Mouse (Mus musculus) NIH3T3 (cell line): ENCODE measurements at regions not wholly inside any gene's neighbourhood (a gene's known extent, or its start where the extent isn't known, plus 50 kb on each side); places are given as distances from the start of the nearest gene placed in this dataset.

ENCODE experiments used
- DNase-seq: peaks from one replicate; pipeline ENCODE4 v3.0.0-alpha.2; 2012; ENCODE audit warnings: low read depth

- no peak for DNase-seq
Measured at GRCm38 (mm10) chr12:26534229-26535105, 65.5 kb downstream of the Cmpk2 start.

GRCm38 (mm10) chr12:26533641-26534151 lies 64.7 kb downstream of the Cmpk2 start:
- DNase-seq: no peak

- DNase-seq: peak; percentile 63
Measured at GRCm38 (mm10) chr12:26532823-26533640, 64.0 kb downstream of the Cmpk2 start.

GRCm38 (mm10) chr12:26532076-26532475 lies 63.1 kb downstream of the Cmpk2 start:
- DNase-seq: peak; percentile 51
